Mouse (Mus musculus) c-Kit-positive CD71-positive TER-119-positive erythroid progenitor cells, embryonic 14.5 days (primary cell): ENCODE data around the gene Il2rg.

Source experiments
- DNase-seq: peaks from one replicate; pipeline ENCODE4 v3.0.0-alpha.2; 2013; ENCODE audit warnings: low spot score

Gene Il2rg

DNA sequence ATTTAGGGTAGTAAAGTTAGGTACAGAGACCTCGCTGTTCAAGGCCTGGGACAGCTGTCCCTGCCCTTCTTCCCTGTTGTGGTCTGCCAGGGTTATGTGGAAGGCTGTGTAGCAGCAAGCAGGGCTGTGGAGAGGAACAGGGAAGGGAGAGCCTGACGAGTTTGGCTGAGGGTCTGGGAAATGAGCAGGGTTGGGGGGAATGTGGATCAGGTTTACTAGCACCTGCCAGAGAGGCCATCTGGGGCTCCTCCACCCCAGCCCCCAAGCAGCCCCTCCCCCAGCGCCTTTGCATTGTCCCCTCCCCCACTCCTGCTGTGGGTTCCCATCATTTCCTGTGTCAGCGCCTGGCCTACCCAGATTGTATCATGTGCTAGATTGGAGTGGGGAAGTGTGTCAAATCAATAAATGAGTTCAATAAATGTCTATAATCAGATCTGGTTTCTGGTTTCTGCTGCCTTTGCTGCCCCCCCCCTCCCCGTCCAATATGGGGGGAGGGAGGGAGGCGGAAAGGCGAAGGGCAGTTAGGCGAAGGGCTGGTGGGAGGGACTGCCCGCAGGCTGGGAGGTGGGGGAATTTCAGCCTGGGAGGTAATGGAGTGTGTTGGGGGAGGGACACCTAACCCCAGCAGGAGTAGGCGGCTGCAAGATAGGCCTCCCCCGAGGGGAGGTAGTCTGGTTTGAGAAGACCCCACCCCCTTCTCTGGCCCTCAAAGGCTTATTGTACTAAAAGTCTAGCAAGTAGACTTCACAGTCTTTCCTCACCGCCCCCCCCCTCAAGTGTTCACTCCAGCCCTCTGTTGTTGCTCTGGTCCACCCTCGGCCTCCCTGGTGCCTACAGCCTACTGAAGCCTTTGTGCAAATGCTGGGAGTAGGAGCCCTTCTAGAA lies 7.4 kb downstream of the Il2rg start:
- no peak for DNase-seq

DNA sequence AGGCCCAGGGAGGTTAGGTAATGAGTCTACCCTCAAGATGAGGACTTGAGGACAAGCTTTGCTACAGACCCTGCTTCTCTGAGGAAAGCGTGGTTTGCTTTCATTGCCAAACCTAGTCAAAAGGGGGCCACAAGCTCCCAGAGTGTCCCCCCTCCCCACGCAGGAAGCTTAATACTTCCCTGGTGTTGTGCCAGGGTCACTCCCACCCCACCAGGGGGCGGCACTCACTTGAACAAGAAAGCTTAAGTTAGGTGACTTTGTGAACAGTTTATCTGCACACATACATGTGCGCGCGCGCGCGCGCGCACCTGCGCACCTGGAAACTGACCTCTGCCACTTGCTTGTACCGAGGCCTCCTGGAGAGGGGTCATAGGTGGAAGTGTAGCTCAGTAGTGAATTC lies 11.5 kb downstream of the Il2rg start:
- no peak for DNase-seq

DNA sequence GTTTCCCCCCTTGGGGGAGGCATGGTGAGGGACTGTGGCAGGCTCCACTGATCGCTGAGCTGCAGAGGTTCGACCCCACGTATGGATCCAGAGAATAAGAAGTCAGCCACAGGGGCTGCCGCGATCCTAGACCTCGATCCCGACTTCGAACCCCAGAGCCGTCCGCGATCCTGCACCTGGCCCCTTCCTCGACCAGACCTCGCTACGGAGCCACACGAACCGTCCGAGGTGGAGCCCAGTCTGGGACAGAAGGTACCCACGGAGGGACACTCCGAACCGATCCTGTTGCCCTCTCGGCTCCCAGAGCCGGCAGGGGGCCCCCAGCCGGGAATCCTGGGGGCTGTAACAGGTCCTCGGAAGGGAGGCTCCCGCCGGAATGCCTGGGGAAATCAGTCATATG lies 13.3 kb downstream of the Il2rg start:
- DNase-seq: no peak

DNA sequence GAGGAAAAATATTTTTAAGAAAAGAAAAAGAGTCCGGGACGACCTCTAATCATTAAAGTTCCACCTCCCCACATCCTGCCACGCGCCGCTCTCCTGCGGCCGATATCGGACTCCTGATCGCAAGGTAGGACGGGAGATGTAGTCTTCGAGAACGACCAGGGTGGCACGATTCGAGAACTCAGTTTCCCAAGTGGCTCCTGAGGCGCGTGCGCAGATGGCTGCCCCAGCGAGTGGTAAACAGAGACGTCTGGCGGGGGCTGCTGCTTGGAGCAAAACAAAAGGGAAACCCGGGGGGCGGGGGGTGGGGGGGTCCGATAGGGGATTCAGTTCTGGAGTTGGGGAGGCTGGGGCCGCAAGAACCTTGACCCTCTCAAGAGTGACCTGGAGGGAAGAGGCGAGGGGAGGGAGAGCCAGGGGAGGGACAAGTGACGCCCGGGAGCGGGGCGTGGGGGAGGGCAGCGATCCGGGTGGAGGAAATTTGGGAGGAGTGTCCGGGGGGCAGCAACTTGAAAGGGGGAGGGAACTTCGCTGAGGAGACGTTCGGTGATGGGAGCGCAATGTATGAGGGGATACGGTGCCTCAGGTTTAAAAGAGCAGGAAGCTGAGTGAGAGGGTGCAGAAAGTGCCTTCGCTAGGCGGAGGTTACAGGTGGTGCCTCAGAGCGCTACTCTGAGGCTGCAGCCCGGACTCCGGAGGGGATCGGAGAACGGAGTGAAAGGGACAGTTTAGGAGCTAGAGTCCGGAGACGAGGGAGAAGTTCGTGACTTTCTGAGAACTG lies 13.9 kb downstream of the Il2rg start, which contains the start of gene Foxo4:
TSS of gene Foxo4 (plus strand) at position 577 of the 778 bp plus-strand sequence.
- DNase-seq: peak; percentile 82

DNA sequence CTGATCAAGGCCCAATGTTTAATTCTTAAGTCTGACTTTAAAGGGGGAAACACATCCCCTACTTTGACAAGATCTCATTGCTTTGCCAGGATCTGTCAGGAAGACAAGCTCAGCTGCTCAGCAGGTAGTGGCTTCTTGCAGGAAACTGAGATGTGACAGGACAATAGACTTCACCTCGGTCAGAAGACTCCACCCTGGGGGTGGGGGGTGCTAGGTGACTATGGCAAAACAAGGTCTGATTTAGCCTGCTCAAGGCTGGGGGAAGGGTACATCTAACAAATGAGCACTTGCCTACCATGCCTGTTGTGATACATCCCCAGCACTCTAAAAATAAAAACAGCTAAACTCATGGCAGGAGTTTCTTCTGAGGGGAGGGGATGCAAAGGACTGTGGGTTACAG lies 23.0 kb downstream of the Il2rg start:
- no peak for DNase-seq

DNA sequence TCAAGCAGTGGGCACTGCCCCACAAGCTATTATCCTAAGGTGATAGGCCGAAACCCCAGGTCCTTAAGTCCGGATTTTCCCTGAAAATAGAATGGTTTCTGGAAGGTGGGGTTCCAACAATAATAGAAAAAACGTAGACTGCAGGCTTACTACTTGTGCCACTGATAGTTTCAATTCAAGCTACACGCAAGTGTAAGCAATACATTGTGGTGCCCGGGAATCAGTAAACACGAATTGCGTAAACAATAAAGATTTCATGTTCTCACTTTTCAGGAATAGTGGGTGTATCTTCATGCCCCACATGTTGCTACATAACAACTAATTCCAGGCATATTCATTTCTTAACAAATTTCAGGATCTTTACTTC lies 45.3 kb downstream of the Il2rg start:
- DNase-seq: no peak

DNA sequence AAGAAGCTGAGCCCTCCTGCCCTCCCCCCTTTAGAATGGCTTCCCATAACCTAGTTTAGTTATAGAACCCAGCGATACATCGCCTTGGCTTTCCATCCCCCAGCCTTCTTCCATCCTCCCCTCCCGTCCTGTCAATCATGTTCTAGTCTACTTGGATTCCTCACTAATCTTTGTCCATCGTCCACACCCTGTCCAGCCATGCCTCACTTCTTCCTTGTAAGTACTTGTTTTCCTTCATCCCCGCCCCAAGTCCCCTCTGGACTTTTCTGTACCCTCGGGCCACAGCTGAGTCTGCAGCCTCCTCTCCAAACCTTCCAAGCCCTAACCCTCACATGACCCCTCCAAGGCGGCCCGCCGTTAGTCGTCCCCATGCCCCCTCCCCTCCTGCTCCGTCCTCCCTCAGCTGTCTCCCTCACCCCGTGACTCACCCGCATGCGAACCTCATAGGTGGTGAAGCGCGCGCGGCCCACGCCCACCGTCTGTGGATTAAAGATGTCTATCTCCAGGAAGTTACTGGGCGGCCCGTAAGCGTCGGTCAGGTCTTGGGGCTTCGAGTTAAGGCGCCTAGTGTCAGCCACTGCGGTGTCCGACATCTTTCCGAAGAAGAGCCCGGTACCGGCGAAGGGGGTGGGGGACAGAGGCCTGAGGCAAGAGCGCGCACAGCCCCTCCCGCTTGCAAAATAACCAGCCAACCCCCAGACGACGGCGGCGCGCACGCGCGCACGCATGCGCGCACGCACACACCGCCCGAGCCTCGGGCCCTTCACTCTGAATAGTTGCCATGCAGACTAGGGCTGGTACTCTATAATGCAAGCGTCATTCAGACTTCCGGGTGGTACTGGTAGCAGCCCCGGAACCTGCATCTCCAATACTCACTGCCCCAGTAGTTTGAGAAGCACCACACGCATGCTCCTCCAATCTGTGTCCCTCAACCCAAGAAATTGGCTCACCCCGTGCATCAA lies 45.9 kb downstream of the Il2rg start, which contains the start of gene Snx12:
TSS of gene Snx12 (minus strand) at position 730 of the 962 bp plus-strand sequence.
- DNase-seq: peak; percentile 67
